8 mouse cellular contexts compared by ENCODE assay signal in the genomic region with DNA sequence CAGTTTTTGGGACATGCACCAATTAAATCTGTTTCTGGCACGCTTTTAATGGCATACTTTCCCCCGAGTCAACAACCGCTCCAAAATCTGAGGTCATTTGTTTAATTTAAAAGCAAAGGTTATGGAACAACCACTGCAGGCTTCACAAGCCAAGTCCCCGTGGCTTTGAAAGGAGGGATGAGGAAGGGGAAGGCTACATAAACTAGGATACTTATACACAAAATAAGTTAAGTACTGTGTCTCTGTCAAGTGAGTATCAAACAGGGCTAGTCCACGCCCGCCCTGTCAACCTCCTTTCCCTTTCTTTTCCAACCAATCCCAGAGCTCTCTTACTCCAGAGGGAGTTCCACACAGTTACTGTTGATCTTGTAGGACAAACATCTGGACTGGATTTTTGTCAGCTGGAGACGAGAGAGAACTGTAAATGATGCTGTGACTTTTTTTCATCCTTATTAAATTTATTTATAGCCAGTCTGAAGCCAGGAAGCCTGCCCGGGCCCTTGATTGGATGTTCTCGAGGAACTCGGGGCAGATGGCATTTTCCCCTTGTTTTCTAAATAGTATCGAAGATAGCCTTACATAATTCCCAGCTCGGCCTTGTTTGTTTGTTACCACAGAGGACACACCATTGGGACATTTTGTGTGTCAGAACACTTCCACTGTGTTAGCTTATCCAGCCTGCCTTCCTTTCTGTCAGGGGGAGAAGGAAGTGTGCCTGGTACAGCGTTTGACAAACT.
DNase-seq lines count a peak whose midpoint lies in the region; ATAC-seq and TF ChIP-seq lines count a peak whose summit lies in the region.

No protein-coding gene starts in this region.

- peak; percentile 73 for ATAC-seq in megakaryocyte, adult 5-6 weeks (ENCODE audit: poor library complexity, severe bottlenecking)

- no peak for TF ChIP-seq CTCF in lung, adult 2 months (IDR thresholded peaks at IDR 0.05; ENCODE audit: insufficient read depth, low read length)

- intact Hi-C loops in gastrocnemius, postnatal 14 days (cut with DNase I; ENCODE audit: low total_unique reads): no loop called here

- WGBS in lung, adult 2 months: 36% methylated on average over 13 of the region's 13 CpGs

- no peak for TF ChIP-seq POLR2A in lung, adult 2 months (IDR thresholded peaks at IDR 0.05; ENCODE audit: borderline replicate concordance, extremely low read depth, low read depth, low read length)

- H3K4me1 ChIP-seq in lung, adult 2 months (ENCODE audit: control insufficient read depth, insufficient read depth, low read length): peaks cover 17% of the 10 kb centered on the region

- H3K4me3 ChIP-seq in lung, adult 2 months (replicated peaks; ENCODE audit: extremely low read depth, low read depth, low read length): no peak overlapping the region

- peak; percentile 45 to 65 for DNase-seq in lung, adult 18-20 months
- no peak for DNase-seq in lung, adult 2 months
- peak; percentile 47 for DNase-seq in gastrocnemius, postnatal 14 days
- peak; percentile 72 for DNase-seq in kidney, adult 9 months
- no peak for DNase-seq in Muller cell, postnatal 12 days (ENCODE audit: inconsistent ontology term)
- DNase-seq in thymus, adult 18-20 months: no peak
- DNase-seq in retina, embryonic 14.5 days (ENCODE audit: low spot score): no peak

Comparison
In these comparisons a context has a peak if more than half of its experiments do, and no peak if none do; other contexts are left out.
1. DNase-seq: peak in lung, adult 18-20 months (2 of 2), gastrocnemius, postnatal 14 days (single experiment) and kidney, adult 9 months (single experiment); none in lung, adult 2 months (single experiment), Muller cell, postnatal 12 days (single experiment), thymus, adult 18-20 months (0 of 2) and retina, embryonic 14.5 days (single experiment).